Mouse (Mus musculus) kidney, postnatal 4 days (tissue): ENCODE results near the gene Ppp2ca.
A peak's percentile ranks its signal among the peaks of the same experiment; 100 is the strongest.
"Not testable (repeated sequence)": the region's sequence is repeated elsewhere in the genome, so short reads cannot be mapped to it uniquely, and the experiment has no call there.

Source experiments
- DNase-seq, 2 experiments: peaks; one replicate each; pipeline ENCODE4 v3.0.0; 2021; ENCODE audit warnings: mixed read lengths in 2 of 2

Gene Ppp2ca

GRCm38 (mm10) chr11:52097016-52097415 is 1.5 kb upstream of the Ppp2ca start:
- no peak for DNase-seq

DNA sequence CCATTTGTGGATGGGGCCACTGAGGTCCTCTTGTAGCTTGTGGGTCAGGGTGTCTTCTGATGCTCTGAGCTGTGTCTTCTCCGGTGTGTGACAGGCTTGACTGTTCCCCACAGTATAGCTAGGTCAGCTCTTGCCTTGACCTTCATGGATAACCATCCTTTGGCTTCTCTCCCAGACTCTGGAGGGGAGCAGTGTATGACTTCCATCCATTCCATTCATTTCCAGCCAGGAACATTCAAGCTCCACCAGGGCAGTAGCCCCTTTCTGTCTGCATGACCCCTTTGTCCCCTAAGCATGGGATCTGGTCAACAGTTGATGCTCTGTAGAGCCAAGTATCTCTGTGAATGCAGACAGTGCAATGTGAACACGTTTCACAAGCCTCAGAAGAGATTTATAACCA is 885 bp upstream of the Ppp2ca start:
- DNase-seq, result no peak

DNA sequence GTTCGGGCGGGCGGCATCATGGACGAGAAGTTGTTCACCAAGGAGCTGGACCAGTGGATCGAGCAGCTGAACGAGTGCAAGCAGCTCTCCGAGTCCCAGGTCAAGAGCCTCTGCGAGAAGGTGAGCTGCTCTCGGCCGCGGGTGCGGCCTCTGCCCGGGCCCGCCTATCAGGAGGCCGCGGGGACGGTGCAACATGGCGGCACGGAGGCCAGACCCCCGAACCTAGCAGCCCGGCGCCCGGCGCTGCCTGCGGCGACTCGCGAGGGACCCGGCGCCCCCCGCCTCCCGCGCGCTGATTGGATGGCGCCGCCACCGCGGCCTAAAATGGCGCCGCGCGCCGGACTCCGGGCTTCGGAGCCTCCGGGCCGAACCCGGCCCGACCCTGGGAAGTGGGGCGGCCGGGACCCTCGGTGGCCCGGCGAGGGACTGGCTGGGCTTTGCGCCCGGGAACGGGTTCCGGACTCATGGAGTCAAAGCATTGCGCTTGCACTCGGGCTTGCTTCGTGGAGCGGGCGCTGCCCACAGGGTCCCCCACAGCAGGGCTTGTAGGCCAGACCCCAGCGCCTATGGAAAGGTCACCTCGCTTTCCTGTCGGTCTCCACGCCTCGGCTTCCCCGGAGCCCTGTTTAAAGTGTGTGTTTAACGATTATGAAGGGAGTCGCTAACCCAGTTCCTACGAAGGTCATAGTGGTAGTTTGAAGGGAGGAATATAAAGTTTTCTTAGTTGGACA is 715 bp downstream of the Ppp2ca start:
- DNase-seq, result peak; percentile 83 to 91

DNA sequence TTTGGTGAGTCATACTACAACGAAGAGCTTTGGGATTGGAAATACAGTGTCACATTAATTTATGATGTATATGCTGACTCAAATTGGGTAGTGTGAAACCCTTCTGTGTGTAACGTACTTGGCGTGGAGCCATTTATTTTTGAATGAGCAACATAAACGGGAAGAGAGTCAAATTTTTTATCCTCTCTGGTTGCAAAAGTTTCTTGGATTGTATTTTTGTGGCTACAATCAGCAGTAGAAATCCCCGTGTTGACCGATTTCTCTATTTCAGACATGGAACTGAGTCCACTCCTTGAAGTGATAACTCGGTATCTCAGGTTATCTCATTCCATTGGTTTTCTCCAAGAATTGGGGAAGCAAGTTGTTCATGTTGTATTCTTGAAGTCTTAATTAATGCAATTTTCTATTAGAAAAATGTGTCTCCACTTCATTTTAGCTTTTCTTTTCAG is 1.3 kb downstream of the Ppp2ca start:
- no peak for DNase-seq

DNA sequence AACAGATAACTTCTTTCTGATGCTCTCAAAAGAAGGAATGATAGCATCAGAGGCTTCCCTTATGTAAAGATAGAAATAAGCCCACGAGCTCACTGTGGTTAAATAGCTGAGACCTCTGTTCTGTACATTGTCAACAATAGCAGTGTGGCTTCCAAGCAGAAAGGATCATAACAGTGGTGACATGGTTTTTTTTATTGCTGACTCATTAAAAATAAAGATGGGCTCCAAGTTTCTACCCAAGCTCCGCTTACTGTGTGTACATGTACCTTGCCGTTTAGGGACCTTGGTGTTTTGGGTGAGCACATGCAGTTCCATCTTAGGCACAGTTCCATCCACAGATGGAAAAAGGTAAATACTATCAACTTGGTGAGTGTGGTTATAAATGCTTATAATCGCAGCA is 4.5 kb downstream of the Ppp2ca start:
- no peak for DNase-seq

DNA sequence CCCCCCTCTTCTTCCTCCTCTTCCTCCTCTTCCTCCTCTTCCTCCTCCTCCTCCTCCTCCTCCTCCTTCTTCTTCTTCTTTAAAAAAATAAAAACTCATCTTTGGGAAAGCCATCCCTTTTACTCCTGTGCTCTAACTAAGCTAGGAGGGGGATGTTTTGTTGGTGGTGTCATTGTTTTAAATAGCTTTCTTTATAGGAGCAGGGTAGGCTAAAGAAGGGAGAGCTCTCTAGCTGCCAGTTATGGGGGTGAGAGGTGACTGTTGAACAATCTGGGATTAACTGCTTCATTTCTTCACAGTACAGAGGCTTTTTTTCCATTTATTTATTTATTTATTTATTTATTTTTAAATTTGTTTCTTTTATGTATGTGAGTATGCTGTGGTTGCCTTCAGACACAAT is 7.0 kb downstream of the Ppp2ca start:
- DNase-seq, result no peak

GRCm38 (mm10) chr11:52106037-52106436 is 7.6 kb downstream of the Ppp2ca start:
- DNase-seq, result no peak

DNA sequence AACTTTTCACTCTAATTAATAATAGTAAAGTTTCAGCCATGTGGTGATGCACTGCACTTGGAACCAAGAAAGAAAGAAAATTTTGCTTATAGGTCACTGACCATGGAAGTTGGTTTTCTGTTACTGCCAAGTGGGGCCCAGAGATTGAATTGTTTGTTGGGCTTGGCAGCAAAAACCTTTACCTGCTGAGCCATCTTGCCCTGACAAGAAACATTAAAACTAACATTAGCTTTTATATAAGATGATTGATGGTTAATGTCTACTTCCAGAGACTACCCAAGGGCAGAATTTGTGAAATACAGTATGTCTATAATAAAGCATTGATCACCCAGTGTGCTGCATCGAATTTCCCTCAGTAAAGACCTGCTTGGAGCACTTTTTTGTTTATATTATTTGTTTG is 8.0 kb downstream of the Ppp2ca start:
- no peak for DNase-seq

DNA sequence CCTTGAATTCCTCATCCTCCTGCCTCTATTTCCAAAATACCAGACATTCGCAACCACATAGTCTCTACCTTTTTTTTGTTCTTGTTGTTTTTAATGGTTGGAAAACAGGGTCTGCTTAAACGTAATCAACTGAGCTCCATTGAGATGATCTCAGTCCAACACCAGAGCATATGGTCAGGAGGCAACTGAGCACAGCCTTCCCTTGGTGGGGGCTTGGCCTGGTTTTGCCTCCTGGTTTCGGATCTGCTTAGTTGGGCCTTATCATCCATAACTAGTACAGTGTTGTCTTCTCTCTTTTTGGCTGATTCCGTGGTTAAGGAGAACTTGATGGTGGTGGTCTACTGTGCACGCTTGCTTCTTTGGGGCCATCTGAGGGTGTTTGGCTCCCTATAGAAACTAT is 10.3 kb downstream of the Ppp2ca start:
- no peak for DNase-seq

DNA sequence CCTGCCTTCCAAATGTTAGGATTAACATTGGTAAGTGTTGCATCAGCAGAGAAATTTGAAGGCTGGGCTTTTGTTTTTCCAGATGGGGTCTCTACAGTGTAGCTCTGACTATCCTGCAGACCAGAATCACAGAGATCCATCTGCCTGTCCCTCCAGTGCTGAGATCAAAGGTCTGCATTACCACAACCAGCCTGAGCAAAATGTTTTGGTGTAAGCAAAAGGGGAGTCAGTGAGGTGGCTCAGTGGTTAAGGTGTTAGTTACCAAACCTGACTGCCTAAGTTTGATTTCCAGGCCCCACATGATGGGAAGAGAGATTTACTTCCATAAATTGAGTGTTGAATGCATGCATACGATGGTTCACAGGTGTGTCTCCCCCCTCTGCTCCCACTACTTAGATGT is 10.9 kb downstream of the Ppp2ca start:
- DNase-seq, result no peak

DNA sequence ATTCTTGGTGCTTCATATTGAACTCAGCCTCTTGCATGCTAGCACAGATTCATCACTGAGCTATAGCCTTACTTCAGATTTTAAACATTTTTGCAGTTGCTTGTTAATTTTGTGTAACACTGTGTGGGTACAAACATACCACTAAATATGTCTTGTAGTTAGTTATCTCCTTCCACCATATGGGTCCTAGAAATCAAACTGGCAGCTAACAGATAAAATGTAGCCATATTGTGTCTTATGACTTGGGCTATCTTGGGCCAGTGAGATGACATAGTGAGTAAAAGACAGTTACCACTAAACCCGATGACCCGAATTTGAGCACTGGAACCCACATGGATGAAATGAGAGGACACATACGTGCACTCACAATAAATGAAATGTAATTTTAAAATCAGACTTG is 17.0 kb downstream of the Ppp2ca start:
- DNase-seq, result no peak

DNA sequence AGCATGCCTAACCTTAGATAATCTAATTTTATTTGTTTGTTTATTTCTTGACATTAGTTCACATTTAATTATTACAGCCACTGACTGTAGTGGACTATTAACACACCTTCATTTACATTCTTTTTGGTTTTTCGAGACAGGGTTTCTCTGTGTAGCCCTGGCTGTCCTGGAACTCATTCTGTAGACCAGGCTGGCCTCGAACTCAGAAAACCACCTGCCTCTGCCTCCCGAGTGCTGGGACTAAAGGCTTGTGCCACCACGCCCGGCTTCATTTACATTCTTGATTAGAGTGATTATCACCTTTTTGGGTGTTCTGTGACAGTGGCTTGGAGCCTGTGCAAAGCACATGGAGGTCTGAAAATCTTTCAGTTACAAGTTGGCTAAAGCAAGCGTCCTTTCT is 17.6 kb downstream of the Ppp2ca start:
- not testable (repeated sequence) for DNase-seq

DNA sequence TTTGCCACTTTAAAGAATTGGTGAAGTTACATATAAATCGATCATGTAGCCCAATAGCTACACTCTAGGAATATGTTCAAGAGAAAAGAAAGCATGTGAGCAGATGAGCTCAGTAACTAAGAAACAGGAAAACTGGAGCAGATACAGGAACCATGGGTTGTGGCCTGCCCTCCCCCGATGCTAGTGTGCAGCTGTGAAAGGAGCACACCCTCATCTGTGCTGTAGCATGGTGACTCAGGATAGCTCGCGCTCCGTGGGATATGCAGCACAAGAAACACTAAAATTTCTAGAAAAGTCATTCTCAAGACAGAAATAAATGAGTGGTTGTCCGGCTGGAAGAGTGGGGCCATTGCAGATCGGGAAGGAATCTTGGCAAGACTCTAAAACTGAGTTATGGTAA is 18.7 kb downstream of the Ppp2ca start:
- DNase-seq, result no peak

- DNase-seq, result peak in 1 of 2 experiments; percentile 7
Observed at GRCm38 (mm10) chr11:52120415-52120814, 21.9 kb downstream of the Ppp2ca start.

- no peak for DNase-seq
Observed at GRCm38 (mm10) chr11:52122045-52122444, 23.6 kb downstream of the Ppp2ca start.

- no peak for DNase-seq
Observed at GRCm38 (mm10) chr11:52124468-52124867, 26.0 kb downstream of the Ppp2ca start.

GRCm38 (mm10) chr11:52127169-52127568 is 28.7 kb downstream of the Ppp2ca start:
- no peak for DNase-seq

DNA sequence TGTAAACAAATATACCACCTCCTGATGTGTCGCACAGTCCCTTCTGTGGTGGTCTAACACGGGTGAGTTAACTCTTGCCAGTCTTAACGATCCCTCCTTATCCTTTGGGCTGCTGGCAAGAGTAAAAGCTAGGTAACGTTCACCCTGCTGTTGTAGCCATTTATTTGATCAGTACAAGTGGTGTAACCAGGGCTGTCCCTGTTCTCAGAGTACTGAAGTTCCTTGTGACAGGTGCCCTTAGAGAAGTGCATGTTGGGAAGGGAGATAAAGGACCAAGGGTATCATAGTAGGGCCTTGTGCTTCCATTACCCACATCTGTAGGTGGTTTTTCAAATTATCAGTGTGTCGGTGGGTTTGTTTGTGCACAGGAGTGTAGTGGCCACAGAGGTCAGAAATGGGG is 29.3 kb downstream of the Ppp2ca start:
- no peak for DNase-seq

DNA sequence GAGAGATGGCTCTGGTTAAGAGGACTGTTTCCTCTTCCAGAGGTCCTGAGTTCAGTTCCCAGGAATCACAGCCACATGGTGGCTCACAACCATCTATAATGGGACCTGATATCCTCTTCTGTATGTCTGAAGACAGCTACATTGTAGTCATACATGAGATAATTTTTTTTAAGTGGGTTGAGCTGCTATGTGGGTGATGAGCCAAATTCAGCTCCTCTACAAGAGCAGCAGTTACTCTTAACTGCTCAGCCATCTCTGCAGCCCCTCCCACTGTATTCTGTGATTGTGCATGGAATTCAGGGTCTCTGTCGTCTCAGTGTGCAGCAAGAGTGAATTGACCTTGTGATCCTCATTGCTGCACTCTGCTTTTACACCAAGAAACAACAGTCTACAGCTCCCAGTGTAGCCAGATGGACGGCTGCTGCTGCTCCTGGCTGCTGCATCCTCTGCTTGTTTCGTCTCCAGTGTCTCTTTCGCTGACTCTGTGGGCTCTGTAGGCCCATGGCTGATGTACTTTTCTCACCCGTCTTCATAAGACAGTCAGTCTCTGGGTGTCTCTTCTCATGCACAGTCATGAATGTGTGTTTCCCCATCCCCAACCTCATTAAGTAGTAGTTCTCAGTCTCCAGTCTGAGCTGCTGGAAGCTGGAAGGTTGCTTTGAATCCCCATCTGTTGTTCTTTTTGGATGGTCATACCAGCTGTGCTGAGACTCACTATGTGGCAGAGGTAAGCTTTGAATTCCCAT is 30.0 kb downstream of the Ppp2ca start:
- peak in 1 of 2 experiments; percentile 6 for DNase-seq

DNA sequence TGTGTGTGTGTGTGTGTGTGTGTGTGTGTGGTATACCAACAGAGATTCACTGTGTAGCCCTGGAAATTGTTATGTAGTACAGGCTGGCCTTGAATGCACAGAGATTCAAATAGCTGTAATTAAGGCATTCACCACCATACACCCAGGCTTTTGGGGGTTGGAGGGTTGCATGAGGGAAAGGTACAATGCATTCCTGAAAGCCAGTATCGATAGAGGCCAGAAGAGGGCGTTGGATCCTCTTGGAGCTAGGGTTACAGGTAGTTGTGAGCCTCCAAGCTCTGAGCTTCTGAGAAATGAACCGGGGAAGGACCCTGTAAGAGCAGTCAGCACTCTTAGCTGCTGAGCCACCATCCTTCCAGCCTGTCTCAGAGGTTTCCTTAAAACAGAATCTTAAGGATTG is 30.7 kb downstream of the Ppp2ca start:
- peak in 1 of 2 experiments; percentile 21 for DNase-seq

- DNase-seq, result peak in 1 of 2 experiments; percentile 11
Observed at GRCm38 (mm10) chr11:52129621-52130450, 31.4 kb downstream of the Ppp2ca start.

- peak in 1 of 2 experiments; percentile 16 for DNase-seq
Observed at GRCm38 (mm10) chr11:52130451-52131068, 32.1 kb downstream of the Ppp2ca start.

DNA sequence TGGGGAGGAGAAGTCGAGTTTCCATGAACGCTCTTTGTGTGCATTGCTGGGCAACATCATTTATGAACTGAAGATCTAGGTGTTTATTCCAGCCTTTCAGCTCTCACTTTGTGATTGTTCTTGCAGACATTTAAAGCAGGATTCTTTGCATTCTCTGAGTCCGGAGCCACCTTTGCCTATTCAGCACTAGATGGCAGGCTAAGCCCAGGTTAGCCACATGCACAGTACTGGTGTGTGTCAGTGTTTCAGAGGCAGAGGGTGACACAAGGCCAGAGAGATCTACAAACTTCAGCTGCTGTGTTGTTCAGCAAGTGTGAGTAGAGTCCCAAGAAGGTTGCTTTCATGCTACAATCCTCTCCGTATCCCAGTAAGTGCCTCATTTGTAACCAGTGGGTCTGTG is 45.2 kb downstream of the Ppp2ca start:
- DNase-seq, result peak; percentile 59 to 75
